Mouse (Mus musculus): ENCODE measurements around the gene Mrpl33. TPM values are rescaled to one million over a fixed set of nuclear protein-coding genes. Genes with fewer than 3 reads are reported as not detected.

The Mrpl33 gene
- polyA plus RNA-seq, 1 experiment from 2014 or later = 237 TPM

DNA sequence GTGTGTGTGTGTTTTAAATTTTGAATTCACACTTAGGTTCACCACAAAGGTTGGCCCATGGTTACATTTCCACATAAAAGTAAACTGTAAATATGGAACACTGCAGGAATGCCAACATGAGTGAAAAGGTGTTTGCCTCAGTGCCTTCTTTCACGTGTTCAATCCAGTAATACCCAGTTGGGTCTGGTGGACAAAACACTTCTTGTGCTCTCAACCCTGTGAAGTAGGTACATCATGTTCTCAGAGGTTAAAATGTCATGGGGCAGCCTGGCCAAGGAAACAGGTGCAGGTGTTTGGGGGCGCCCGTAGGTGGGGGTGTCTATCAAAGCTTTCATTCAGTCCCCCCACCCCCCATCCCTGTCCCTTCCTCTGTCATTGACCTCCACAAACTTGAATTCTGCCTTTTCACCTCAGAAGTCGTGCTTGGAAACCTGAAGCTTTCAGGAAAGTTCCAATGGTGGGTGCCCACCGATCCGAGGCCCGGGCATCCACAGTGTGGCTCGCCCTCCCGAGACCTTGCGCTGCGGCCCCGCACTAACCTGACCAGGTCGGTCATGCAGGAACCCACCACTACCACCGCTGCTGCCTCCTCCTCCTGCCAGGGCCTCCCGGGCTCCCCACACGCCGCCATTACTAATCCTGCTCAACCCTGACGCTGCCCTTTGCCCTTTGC, 100.4 kb downstream of the Mrpl33 start, which contains the start of gene Rbks:
Gene Rbks (minus strand): TSS at position 657 of the 673 bp plus-strand sequence.
- H3K27me3 ChIP-seq (replicated peaks; ENCODE audit: low read depth, poor library complexity, severe bottlenecking) = no peaks in the 10 kb centered on the region
- no peaks in the 10 kb centered on the region for H3K9me3 ChIP-seq
- no peaks in the 10 kb centered on the region for H3K36me3 ChIP-seq (replicated peaks)
- peak within 1 kb of the TSS; percentile 85 for H3K4me3 ChIP-seq
- peaks cover 11% of the 10 kb centered on the region for H3K4me1 ChIP-seq
- WGBS = 6% methylated on average over 18 of the region's 18 CpGs
- peak within 1 kb of the TSS; percentile 93 for H3K27ac ChIP-seq (replicated peaks)
- DNase-seq (ENCODE audit: low spot score) = no peak

DNA sequence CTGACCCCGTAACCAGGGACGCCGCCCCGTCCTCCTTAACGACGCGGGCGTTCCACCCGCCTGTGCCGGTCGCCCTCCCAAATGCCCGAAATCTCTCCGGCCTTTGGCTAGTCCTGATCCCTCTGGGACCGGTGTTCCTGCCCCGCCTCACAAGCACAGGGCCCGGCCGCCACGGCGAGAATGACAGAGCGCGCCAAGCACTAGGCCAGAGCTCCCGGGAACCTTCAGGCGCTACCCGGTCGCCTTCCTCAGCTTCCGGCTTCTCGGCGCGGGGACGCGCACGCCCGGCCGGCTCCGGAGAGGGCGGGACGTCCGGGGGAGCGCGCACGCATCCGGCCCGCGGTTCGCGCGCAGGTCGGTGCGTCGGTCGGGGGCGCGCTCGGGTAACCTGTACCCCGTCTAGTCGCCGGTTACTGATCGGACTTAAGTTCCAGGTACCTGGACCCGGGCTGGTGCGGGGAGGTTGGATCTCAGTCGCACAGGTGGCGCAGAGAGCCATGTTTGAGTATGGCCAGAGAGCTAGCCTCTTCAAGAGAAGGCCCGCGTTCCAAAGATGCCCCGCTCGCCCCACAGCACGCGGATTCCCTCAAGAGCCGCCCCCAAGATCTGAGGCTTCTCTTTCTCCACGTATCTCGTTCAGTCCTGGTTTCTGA, 101.0 kb downstream of the Mrpl33 start, which contains the start of gene Babam2:
Gene Babam2 (plus strand): TSS at position 41 of the 653 bp plus-strand sequence.
- H3K27ac ChIP-seq (replicated peaks) = peak within 1 kb of the TSS; percentile 93
- WGBS = under 1% methylated on average over 71 of the region's 71 CpGs
- peak; percentile 95 for DNase-seq (ENCODE audit: low spot score)

DNA sequence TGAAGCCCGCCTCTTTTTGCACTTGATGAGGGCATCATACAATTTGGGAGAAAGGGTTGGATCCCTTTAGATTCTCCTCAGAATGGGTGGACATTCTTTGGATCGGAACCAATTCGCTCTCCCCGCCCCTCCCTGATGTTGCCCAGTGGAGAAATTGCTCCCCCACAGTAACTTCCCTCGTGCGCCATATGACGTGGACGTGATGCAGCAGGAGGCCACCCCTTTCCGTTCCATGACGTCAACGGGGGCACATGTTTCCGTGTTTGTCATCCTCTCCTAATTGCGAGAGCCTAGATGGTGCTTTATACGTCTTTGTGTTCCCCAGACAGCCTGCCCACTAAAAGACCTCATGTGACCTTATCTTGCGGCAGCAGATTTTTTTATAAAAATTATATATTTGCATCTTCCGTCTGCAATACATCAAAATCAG, 101.6 kb downstream of the Mrpl33 start:
- H3K4me1 ChIP-seq = peaks cover 11% of the 10 kb centered on the region
- DNase-seq (ENCODE audit: low spot score) = peak; percentile 81
- WGBS = 6% methylated on average over 16 of the region's 16 CpGs
- no peaks in the 10 kb centered on the region for H3K27me3 ChIP-seq (replicated peaks; ENCODE audit: low read depth, poor library complexity, severe bottlenecking)
- peaks cover 5% of the 10 kb centered on the region; the same call in 1 of the 2 replicates for H3K36me3 ChIP-seq (replicated peaks)
- H3K4me3 ChIP-seq = peak overlapping the region; percentile 85
- H3K27ac ChIP-seq (replicated peaks) = peak overlapping the region; percentile 93
- H3K9me3 ChIP-seq = no peaks in the 10 kb centered on the region

More for the DNA sequence above, 101.0 kb downstream of the Mrpl33 start, which contains the start of gene Babam2:
- peaks cover 11% of the 10 kb centered on the region for H3K4me1 ChIP-seq
- no peaks in the 10 kb centered on the region for H3K27me3 ChIP-seq (replicated peaks; ENCODE audit: low read depth, poor library complexity, severe bottlenecking)
- H3K9me3 ChIP-seq = no peaks in the 10 kb centered on the region
- H3K36me3 ChIP-seq (replicated peaks) = peaks cover 3% of the 10 kb centered on the region; the same call in 1 of the 2 replicates
- H3K4me3 ChIP-seq = peak within 1 kb of the TSS; percentile 85

DNA sequence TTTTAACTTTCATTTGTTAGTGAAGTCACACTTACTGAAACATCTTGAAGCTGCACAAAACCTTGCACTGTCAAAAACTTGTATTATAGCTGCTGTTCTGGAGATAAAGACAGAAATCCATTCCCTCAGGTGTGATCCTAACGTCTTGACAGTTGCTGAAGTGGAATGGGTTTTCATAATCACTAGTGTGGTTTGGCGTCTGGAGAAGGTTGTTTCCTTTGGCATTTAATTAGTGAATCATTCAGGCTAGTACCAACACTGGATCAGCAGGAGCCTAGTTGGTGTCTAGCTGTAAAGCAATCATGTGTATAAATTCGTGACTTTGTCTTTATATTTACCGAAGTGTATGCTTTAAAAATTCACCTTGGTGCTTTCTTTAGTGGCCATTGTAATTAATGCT, 102.2 kb downstream of the Mrpl33 start:
- Histone ChIP-seq H3K4me3 (peak overlapping the region; percentile 85), H3K4me1 (peaks cover 11% of the 10 kb centered on the region), H3K36me3 (replicated peaks) (peaks cover 5% of the 10 kb centered on the region; the same call in 1 of the 2 replicates), H3K27ac (replicated peaks) (no peak overlapping the region), H3K9me3 (no peaks in the 10 kb centered on the region), H3K27me3 (replicated peaks; ENCODE audit: low read depth, poor library complexity, severe bottlenecking) (no peaks in the 10 kb centered on the region)
- 67% methylated on average over 4 of the region's 4 CpGs for WGBS
- no peak for DNase-seq (ENCODE audit: low spot score)

DNA sequence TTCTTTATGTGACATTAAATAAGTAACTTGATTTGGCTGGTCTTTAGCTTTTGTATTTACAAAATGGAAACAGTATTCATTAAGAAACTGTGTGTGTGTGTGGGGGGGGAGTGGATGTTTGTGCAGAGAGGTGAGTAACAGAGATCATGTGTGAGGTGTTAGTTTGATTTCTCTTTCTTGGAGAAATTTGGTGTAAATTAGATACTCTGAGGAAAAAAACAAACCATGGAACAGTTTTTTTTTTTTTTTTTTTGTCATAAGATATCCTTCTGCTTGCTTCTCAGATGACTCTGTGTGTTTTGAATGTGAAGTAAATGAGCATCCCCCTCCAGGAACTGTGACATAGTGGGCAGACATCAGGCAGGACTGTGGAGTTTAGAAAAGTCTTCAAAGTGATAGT, 102.7 kb downstream of the Mrpl33 start:
- DNase-seq (ENCODE audit: low spot score) = no peak
- H3K36me3 ChIP-seq (replicated peaks) = peaks cover 5% of the 10 kb centered on the region; the same call in 1 of the 2 replicates

DNA sequence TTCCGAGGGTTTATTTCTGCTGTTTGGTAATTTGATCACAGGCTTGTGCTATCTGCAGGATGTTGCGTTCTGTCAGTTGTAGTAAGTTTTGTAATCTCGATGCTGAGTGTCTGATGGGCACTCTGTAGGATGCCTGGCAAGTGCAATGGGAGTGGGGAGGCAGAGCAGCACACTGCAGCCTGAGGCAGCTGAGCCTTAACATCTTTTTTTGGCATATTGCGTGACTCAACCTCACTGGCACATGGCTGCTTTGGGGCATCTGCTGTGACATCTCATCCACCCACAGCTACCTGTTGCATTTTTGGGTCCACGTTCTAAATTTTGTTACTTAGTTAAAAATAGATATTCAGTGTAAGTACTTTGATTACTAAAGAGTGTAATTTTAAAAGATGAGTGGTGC, 108.2 kb downstream of the Mrpl33 start:
- peaks cover 17% of the 10 kb centered on the region for H3K36me3 ChIP-seq (replicated peaks)
- no peak overlapping the region for H3K4me3 ChIP-seq
- no peaks in the 10 kb centered on the region for H3K4me1 ChIP-seq
- DNase-seq (ENCODE audit: low spot score) = no peak
- H3K27me3 ChIP-seq (replicated peaks; ENCODE audit: low read depth, poor library complexity, severe bottlenecking) = no peaks in the 10 kb centered on the region
- H3K9me3 ChIP-seq = no peaks in the 10 kb centered on the region
- no peak overlapping the region for H3K27ac ChIP-seq (replicated peaks)
- 90% methylated on average over 5 of the region's 5 CpGs for WGBS

More for the DNA sequence above, 102.7 kb downstream of the Mrpl33 start:
- Histone ChIP-seq H3K27me3 (replicated peaks; ENCODE audit: low read depth, poor library complexity, severe bottlenecking) (no peaks in the 10 kb centered on the region), H3K4me1 (peaks cover 11% of the 10 kb centered on the region), H3K9me3 (no peaks in the 10 kb centered on the region), H3K27ac (replicated peaks) (no peak overlapping the region), H3K4me3 (no peak overlapping the region)

DNA sequence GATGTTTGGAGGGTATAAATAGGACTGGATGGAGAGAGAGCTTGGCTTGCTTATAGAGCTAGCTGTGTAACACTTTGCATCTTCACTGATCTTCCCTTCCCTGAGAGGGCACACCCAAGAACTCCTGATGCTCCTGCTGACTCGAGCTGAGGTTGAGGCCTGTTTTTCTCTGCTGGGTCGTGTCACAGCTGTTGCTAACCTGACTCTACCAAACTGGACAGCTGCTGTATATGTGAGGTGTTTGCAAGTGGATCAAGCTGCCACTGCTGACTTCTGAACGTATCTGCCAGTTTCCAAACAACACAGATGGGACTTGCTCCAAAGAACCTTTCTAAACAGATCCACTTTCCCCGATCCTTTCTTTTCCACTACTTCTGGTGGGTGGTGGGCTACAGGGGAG, 110.1 kb downstream of the Mrpl33 start:
- H3K36me3 ChIP-seq (replicated peaks) = peaks cover 19% of the 10 kb centered on the region
- H3K4me3 ChIP-seq = no peak overlapping the region
- no peaks in the 10 kb centered on the region for H3K9me3 ChIP-seq
- no peaks in the 10 kb centered on the region for H3K27me3 ChIP-seq (replicated peaks; ENCODE audit: low read depth, poor library complexity, severe bottlenecking)
- no peaks in the 10 kb centered on the region for H3K4me1 ChIP-seq
- DNase-seq (ENCODE audit: low spot score) = no peak
- no peak overlapping the region for H3K27ac ChIP-seq (replicated peaks)
- WGBS = 85% methylated on average over 4 of the region's 4 CpGs

DNA sequence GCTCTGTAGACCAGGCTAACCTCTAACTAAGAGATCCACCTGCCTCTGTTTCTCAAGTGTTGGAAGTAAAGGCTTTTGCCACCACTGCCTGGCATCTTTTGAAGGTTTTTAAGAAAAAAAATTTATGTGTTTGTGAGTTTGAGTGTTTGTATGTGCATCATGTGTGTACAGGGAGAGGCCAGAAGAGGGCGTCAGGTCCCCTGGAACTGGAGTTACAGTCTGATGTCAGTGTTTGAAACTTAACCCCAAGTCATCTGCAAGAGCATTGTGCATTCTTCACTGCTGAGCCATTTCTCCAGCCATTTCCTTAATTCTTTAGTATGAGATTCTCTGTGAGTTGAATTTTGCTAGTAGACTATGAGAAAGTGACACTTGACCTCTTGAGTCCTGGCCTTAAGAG, 112.7 kb downstream of the Mrpl33 start:
- Histone ChIP-seq H3K36me3 (replicated peaks) (peaks cover 14% of the 10 kb centered on the region; the same call in 1 of the 2 replicates), H3K4me3 (no peak overlapping the region), H3K27me3 (replicated peaks; ENCODE audit: low read depth, poor library complexity, severe bottlenecking) (no peaks in the 10 kb centered on the region), H3K4me1 (no peaks in the 10 kb centered on the region), H3K27ac (replicated peaks) (no peak overlapping the region), H3K9me3 (no peaks in the 10 kb centered on the region)
- WGBS = 74% methylated on average over 1 of the region's 1 CpGs
- no peak for DNase-seq (ENCODE audit: low spot score)

DNA sequence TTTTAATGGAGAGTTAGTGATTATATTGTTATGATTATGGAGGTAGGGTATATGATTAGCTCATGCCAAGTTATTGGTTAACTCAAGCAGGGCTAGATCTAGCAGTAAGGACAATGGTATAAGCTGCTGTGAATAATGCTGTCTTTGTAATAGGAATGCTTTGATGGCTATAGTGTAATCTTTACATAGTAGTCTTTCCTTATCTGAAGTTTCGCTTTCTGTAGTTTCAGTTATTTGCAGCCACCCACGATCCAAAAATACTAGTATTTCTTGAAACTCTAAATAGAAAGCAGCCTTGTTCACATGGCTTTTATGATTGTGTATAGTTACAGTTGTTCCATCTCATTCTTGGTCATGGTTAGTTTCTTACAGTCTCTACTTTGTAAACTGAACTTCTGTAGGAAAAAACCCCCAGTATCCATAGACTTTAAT, 116.6 kb downstream of the Mrpl33 start:
- no peak for DNase-seq (ENCODE audit: low spot score)
- no peaks in the 10 kb centered on the region for H3K4me1 ChIP-seq
- WGBS = 87% methylated on average over 2 of the region's 2 CpGs
- H3K9me3 ChIP-seq = no peaks in the 10 kb centered on the region
- peaks cover 10% of the 10 kb centered on the region; the same call in 1 of the 2 replicates for H3K36me3 ChIP-seq (replicated peaks)
- no peak overlapping the region for H3K4me3 ChIP-seq
- H3K27ac ChIP-seq (replicated peaks) = no peak overlapping the region
- H3K27me3 ChIP-seq (replicated peaks; ENCODE audit: low read depth, poor library complexity, severe bottlenecking) = no peaks in the 10 kb centered on the region

DNA sequence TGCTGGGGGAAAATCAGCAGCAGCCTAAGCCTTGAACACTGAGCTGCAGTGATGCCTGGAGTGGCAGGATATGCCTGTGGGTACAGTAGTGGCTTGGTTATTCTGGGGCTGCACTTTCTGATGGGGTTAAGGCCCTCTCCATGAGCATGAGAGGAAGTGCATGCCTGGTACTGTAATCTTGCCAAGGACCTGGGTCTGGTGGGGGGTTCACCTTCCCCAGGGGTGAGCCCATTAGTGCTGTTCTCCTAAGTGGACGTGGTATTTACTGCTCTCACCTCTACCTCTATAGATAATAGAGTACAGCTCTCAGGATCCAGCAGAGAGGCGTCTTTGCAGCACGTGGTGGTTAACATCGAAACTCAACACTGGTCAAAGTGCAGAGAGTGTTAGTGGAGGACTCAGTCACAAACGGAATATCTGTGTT, 117.1 kb downstream of the Mrpl33 start:
- 77% methylated on average over 5 of the region's 5 CpGs for WGBS
- peaks cover 10% of the 10 kb centered on the region; the same call in 1 of the 2 replicates for H3K36me3 ChIP-seq (replicated peaks)
- H3K4me3 ChIP-seq = no peak overlapping the region
- no peak for DNase-seq (ENCODE audit: low spot score)
- H3K4me1 ChIP-seq = no peaks in the 10 kb centered on the region
- H3K27me3 ChIP-seq (replicated peaks; ENCODE audit: low read depth, poor library complexity, severe bottlenecking) = no peaks in the 10 kb centered on the region
- no peak overlapping the region for H3K27ac ChIP-seq (replicated peaks)
- H3K9me3 ChIP-seq = no peaks in the 10 kb centered on the region
